Mouse (Mus musculus) erythroblast, adult 5-6 weeks (primary cell): ENCODE data around the gene Cwc25. TPM values are rescaled to one million over a fixed set of nuclear protein-coding genes. Genes with fewer than 3 reads are reported as not detected.

Source experiments
- ATAC-seq: replicated peaks from 2 replicates; pipeline ENCODE4 v1.8.0; 2016; ENCODE audit warnings: moderate number of reproducible peaks, mild to moderate bottlenecking, moderate TSS enrichment, inconsistent platforms; ENCODE audit not compliant: poor library complexity, low FRiP score, severe bottlenecking
- total RNA-seq, 2 experiments: library from RNA; stranded (forward) in 1 of 2; stranded (reverse) in 1 of 2; fragments of 150-400 nt in 1 of 2; fragments of 200-764, 138-1000 nt in 1 of 2; gene quantifications; 2 replicates each; pipeline versions ENCODE4 v1.2.3 to v1.2.4; 2015 to 2017; ENCODE audit warnings: low replicate concordance in 2 of 2

Cwc25 gene
- total RNA-seq, 2 experiments from 2014 or later = 8.9 to 15.4 TPM

DNA sequence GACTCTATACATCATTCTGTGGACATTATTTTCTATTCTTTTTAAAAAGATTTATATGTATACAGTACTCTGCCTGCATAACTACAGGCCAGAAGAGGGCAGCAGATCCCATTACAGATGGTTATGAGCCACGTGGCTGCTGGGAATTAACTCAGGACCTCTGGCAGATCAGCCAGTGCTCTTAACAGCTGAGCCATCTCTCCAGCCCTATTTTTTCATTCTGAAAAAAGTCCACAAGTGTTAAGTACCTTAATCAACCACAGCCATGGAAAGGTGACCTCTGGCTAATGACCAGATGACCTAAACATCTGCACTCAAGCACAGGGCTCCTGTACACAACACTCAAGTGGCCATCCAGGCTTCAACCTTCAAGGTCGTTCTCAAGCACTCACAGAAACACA lies 10.8 kb upstream of the Cwc25 start:
- ATAC-seq = no peak

DNA sequence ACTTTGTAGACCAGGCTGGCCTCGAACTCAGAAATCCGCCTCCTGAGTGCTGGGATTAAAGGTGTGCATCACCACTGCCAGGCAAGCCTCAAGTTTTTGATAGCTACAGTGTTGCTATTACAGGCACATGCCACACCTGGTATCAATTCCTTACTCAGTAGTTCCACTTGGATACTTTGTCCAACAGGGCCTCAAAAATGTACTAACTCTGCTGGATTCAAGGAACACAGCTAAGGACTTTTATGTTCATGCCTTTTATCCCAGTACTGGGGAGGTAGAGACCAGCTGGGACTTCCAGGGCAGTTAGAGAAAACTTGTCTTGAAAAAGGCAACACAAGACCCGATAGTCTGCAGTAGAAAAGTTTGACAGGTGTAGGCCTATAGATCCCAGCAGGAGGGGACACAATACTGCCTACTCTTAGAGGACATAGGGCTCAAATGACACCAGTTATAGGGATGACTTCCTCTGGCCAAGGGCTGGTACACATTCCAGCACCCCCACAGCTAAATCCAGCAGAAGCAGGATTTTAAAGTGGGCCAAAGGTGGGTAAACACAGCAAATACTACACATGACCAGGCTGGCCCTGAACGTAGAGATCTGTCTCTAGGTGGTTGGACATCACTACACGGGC lies 10.3 kb upstream of the Cwc25 start:
- no peak for ATAC-seq

DNA sequence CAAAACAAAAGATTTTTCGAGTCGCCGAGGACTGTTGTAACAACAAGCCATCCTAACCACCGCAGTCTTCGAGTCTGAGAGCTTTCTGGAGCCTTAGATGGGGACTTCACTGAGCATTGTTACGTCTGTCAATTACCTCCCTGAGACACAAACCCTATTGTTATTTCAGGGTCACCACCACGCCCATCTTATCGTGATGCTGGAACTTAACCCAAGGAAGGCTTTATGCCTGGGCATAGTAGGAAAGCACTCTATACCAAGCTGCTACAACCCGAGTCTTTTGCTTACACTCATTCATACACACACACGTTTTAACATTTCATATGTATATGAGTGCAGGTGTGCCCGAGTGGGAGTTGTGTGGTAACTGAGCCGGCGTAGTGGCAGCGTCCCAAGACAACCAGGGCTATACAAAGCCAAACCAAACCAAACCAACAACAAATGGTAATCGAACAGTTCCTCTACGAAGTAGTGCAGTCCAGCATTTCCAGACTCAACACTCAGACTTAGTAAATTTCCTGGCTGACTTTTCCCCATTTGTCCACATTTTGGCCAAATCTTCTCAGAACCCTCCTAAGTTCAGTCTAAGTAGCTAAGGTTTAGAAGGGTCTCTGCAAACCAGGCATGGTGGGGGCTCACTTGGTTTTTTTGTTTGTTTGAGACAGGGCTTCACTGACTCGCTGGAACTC lies 9.6 kb upstream of the Cwc25 start, which contains the start of gene 1700001P01Rik:
1700001P01Rik (minus strand) TSS at position 111 of the 689 bp plus-strand sequence.
- no peak for ATAC-seq

DNA sequence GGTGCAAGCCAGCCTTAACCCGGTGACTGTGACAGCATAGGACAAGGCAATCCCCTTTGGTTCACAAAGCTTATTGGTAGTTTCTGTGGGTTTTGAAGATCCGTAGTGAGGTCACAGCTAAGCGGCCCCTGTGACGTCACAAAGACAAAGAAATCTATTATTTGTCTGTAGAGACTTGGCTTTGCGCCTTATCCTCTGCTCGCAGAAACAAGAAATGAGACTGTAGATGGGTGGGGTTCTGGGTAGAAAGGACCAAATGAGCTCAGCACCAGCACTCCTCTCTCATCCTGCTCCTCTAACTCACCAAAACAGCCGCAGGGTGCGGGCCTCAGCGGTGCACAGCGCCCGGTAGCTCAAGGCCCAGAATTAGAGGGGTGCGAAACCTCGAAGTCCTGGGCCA lies 8.8 kb upstream of the Cwc25 start:
- ATAC-seq = no peak

DNA sequence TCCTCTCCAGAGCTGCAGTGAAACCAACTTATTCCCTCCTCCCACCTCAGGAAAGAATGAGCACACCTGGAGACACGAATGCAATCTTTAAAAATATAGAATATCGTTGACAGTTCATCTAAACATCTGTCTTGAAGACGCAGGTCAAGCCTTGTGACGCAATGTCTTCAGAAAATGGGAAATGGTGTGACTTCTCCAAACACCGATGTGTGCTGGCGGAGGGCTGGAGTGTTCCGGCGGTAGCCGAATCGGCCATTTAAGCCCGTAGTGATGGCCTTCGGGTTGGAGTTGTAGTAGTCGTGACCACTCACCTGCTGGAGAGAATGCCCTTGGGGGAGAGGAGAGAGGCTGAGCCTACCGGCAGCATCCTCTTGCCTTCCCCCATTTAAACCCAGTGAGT lies 5.1 kb upstream of the Cwc25 start:
- ATAC-seq = no peak

DNA sequence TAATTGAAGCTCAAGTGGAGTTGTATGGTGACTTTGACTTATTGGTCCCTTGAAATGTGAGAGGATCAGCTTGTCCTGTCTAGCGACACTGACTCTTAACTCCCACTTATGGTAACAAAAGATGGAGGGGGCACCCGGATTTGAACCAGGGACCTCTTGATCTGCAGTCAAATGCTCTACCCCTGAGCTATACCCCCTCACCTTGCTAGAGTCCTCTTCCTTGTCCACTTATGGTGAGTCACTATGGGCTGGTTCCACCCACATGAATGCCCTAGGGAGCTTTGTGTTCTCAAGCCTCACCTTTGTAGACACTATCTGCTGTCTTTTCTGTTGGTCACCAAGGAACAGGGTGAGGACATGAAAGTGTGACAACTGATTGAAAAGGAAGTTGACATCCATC lies 3.3 kb upstream of the Cwc25 start:
- ATAC-seq = no peak

DNA sequence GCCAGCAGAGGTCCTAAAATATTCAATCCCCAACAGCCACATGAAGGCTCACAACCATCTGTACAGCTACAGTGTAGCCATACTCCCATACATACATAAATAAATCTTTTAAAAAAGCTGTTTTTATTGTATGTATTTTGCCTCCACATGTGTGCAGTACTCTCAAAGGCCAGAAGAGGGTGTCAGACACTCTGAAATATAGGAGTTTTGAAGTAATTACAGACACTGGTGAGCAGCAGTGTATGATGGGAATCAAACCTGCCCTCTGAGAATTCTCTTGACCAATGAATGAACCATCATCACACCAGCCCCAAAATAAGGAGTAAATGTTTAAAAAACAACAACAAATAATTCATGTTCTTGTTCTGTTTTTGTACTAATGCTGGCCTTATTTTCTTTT lies 4.7 kb downstream of the Cwc25 start:
- no peak for ATAC-seq

DNA sequence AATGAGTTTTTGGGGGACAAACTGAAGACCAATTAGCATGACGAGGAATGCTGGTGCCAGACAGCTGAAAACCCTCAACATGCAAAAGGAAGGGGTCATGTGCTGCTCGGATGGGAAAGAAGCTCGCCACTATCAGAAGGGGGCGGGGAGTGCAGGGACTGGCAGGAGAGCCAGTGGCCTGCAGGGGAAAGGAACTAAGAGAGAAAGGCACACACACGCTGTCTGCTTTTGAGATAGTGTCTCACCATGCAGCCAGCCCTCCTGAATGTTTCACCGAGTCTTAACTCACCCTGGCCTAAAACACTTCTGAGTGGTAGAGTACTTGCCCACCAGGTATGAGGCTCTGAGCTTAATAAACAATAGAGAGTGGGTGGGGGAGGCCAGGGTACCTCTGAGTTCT lies 7.4 kb downstream of the Cwc25 start:
- no peak for ATAC-seq

DNA sequence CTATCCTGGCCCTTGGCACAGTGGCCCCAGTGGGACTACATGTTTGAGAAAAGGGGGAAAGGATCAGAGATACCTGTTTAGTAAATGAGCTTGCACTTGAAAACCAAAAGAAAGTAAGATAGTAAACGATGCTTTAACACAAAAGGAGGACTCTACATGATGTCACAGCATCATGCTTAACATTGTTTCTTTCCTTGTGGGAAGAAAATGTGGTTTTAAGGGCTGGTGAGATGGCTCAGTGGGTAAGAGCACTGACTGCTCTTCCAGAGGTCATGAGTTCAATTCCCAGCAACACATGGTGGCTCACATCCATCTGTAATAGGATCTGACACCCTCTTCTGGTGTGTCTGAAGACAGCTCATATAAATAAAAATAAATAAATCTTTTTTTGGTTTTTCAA lies 8.2 kb downstream of the Cwc25 start:
- no peak for ATAC-seq

DNA sequence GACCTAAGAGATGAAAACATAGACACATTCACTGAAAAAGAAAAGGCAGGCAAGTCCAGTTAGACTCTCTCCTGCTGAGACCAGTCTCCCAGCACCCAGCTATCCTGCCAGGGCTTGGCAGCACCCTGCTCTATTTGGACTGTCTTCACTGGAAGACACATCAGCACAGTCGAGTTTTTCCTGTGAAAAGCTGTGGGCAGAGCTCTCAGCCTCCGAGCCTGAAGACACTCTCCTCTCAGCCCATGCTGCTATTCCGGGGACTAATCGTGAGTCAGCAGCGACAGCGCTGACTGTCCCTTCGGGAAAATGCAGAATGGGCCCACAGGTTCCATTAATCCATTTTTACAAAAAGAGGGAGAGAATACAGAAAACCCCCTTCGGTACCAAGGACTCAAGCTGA lies 13.1 kb downstream of the Cwc25 start:
- no peak for ATAC-seq

DNA sequence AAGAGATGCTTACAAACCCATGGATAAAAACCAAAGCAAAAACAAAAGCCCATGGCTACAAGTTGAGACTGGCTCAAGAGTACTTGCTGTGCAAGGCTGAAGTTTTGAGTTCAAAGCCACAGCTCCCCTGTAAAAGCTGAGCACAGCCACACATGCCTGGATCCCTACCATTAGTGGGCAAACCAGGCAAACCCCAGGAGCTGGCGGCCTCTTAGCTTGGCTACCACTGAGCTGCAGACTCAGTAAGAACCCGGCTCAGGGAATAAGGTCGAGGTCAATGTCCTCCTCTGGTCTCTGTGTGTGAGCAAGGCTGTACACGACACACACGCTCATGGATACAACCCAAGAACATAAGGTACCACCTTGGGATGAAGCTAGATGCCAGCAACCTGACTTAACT lies 17.9 kb downstream of the Cwc25 start:
- no peak for ATAC-seq

DNA sequence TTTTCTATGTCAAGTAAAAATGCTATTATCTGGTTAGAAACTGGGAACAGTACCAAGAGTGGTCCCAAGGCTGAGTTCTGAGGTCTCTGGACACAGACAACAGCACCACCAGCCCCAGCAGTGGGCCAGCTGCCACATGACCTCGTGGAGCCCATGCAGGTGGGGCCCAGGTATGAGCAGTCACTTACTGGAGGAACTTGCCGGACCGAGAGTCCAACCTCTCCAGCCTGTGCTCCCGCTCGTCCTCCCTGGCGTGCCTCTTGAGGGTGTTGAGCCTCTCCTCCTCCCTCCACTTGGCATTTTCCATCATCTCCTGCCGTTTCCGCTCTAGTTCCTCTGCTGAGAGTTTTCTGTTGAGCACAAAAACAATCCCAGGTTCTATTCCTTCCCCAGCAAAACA lies 18.6 kb downstream of the Cwc25 start:
- no peak for ATAC-seq

DNA sequence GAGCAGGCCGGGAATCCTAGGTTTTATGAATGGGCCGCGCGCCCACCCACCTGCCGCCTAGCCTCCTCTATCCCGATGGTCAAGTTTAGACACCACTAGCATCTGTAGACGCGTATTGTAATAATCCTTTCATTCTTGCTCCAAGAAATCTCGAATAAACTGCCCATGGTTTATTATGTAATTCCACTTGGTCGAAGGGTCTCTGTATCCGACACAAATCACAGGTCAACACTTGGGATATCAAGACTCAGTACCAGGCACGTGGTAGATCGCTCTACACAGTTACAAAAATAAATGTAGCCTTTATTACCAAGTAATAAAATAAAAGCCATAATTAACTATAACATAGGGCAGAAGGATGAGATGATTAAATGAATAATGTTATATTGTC lies 21.0 kb downstream of the Cwc25 start:
- ATAC-seq = no peak

DNA sequence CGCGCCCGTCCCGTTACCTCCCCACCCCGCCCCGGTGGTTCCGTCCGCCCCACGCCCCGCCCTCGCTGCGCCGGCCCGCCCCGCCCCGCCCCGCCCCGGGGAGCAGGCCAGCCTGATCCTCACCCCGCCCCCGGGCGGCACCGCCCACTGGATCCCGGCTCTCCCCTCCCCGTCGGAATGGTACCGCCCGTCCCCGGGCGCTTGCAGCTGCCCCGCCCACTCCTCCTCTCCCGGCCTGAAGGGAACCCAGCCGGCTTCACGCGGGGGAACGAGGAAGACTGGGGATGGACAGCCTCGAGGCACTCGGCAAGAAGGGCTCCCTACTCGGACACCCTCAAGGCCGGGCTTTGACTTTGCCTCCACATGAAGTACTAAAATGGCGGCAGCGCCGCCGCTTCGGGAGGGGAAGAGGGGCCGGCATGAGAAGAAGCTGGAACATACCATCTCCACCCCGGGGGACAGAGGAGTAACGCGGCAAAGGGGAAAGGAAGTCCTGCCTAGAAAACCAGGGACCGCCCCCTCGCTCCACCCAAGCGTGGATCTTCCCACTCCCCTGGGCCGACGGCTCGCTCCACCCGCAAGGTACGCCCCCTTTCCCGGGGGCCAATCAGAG lies 21.5 kb downstream of the Cwc25 start:
- ATAC-seq = peak; percentile 93

DNA sequence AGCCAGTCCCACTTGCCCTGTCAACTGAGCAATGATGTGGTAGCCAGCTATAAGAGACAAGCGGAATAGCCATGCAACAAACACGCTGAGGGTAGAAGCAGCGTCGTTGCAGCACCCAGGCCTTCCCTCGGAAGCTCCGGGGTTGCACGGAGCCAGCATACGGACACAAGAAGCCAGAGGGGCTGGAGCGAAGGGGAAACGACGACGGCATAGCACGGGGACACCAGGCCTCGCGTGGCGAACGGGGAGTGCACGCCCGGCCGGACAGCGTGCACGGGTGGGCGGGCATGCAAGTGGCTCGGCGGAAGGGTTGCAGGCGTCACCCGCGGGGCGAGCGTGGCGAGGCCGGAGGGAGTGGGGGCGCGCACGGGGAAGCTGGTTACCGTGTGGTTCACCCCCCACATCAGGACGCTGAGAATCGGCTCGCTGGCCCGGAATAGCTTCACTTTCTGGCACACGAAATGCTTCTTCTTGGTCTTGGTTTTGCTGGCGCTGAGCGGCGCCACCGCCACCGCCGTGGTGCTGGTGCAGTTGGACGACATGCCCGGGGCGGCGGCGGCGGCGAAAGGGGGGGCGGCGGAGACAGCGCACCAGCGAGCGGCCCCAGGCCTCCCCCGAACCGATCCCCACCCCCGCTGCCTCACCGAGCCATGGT lies 22.2 kb downstream of the Cwc25 start, which contains the start of gene Pip4k2b:
Pip4k2b (minus strand) TSS at position 642 of the 655 bp plus-strand sequence.
- peak; percentile 48 for ATAC-seq

DNA sequence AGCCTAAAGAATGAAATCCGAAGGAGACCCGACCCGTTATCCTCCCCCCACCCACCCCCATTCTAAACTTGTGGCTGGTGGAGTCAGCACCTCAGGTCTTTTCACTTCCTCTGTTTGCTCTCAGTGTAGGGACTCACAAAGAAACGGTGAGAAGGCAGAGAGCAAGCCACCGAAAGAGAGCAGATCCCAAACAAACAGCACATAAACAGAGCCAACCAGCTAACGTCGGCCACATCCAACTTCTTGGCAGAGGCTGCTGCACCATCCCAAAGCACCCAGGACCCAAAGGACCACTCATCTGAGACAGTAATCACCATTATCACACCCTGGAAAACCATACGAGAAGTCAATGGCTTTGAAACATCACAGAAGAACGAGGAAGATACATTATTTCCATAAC lies 22.9 kb downstream of the Cwc25 start:
- no peak for ATAC-seq

DNA sequence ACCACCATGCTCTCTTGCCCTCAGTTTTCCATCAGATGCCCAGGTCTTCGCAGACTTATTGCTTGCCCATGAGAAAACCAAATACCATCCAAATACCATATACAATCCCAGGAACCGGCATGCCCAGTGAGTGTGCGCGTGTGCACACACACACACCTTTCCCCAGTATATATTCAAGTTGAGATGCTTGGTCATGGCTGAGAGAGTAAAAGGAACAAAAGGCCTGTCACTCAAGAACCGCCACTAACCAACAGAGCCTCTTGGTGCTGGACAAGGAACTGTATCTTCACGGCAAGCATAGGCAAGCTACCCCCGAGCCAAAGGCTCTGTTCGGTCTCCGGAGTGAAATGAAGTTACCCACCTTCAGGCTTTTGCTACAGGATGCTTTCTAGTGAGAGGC lies 23.8 kb downstream of the Cwc25 start:
- ATAC-seq = no peak

DNA sequence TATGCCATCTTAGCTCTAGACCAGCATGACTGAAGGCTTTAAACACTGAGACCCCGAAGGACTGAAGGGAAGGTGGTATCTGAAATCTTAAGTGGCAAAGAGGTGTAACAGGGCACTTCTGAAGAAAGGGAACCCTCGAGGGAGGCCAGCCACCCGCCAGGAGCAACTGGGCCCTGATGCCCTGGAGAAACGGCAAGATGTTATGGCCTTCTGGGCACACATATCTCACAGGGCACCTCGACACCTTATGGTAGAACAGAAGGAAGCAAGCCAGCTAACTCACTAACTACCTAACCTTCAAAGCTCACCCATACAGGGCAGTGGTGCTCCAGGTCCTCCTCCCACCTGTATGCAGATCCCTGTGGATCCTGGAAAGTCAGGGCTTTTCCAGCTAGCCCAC lies 24.2 kb downstream of the Cwc25 start:
- ATAC-seq = no peak

DNA sequence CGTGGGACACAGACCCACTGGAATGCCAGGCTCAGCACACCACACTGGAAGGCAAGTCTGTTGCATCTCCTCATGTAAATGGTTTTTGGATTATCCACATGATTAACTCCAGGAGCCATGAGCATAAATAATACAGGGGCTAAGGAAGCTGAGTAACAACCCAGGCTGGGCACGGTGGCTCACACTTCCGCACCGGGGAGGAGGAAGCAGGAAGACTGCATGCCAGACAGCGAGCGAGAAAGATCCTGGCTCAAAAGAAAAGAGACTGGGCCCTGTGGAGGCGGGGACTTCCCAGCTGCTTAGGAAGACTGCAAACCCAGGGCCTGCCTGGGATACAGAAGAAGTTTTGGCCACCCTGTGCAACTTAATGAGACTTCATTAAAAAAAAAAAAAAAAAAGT lies 26.2 kb downstream of the Cwc25 start:
- no peak for ATAC-seq

DNA sequence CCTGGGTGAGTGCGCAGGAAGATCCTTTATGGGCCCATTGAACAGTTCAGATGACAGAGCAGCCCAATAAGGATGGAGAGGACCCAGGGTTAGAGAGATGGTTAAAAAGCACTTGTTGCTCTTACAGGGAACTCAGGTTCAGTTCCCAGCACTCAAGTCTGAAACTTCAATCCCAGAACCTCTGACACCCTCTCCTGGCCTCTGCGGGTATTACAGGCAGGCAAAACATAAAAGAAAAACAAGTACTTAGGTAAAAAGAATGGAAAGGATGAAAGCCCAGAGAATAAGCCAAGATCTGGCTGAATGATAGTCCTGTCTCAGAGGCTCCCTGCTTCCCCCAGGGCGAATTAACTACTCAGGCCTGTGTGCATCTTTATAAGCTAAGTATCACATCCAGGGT lies 27.2 kb downstream of the Cwc25 start:
- no peak for ATAC-seq

DNA sequence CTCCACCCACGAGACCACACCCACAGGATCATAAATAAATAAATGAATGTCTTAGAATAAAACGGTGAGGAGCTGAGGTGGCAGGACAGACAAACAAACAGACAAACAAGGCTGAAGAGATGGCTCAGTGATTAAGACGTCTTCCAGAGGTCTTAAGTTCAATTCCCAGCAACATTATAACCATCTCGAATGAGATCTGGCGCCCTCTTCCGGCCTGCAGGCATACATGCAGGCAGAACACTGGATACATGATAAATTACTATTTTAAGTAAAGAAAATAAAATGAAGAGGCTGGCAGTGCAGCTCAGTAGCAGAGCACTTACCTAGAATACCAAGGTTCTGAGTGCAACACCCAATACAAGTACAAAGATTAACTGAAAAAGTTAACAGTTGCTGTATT lies 27.7 kb downstream of the Cwc25 start:
- peak; percentile 51 for ATAC-seq
